Mouse (Mus musculus) liver (tissue): Measurements from ENCODE around the gene Zfpl1.

ENCODE experiments used
- DNase-seq: peaks from one replicate; pipeline ENCODE4 v3.0.0-alpha.2; 2020; ENCODE audit warnings: mixed read lengths

The Zfpl1 gene

DNA sequence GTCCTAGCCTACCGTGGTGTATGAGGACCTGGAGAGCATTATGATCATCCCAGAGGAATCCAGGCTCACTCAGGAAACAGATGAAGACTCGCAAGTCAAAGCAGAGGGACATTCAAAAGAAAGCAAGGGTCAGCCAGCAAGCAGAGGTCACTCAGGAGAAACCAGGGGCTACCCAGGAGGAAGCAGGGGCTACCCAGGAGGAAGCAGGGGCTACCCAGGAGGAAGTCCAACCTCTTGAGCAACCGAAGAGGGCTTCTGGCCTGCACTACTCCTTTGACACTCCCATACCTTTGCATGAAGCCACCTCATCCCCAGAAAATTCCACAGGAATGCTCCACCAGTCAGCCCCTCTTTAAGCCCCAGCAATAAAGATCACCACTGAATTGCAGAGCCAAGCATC, 13.1 kb upstream of the Zfpl1 start:
- DNase-seq, result no peak

GRCm38 (mm10) chr19:6094119-6094518, 9.4 kb upstream of the Zfpl1 start, which contains the start of gene AC131692.1:
Gene AC131692.1 (plus strand): TSS chr19:6094419.
- no peak for DNase-seq

DNA sequence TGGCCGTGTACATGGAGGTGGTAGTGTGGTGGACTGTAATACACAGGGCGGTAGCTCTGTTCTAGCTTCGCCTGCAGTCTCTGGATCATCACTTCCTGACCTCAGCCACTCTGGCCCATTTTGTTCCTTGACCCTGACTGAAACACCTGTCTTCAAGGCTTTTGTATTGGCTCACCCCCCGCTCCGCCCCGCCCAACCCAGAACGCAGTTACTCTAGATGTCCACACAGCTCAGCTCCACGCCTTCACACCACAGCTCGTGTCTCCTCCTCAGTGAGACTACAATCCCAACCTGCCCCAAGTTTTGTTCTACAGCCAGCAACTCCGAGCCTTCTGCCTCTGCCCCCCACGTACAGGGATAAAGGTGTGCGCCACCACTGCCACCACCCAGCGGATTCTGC, 4.1 kb upstream of the Zfpl1 start:
- DNase-seq, result no peak

DNA sequence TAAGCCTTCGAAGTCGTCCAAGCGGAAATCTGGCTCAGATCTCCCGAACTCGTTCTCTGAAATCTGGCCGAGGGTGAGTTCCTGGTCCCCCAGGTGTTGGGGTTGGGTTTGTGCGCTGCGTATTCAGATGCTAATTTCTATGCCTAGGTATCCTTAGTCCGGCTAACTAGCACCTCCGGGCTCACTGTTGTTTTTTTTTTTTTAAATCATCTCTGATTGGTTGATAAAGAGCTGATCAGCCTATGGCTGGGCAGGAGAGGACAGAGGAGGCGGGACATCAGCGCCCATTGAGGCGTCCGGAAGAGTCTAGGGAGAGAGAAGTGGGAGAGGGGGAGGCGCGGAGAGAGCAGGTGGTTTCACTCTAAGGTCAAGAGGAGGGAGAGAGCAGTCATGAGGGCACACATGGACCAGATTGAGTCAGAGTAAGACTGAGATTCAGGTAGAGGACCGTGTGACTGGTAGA, 692 bp upstream of the Zfpl1 start:
- DNase-seq, result peak; percentile 85

DNA sequence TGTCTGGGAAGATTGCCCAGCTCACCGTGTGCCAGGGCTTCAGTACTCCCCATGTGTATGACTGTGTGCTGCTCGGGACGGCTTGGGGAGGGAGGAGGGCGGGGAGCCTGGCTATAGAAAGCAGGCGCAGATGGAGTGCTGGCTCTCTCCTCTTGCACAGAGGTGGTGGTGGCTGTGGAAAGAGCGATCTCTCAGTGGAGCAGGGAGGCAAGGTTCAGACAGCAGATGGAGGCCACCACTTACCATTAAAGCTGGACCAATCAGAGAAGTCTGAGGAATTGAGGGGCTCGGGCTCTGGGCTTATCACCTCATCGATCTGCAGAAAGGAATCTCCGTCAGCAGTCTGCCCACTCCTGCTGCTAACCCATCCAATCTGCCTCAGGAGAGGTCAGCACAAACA, 2.6 kb downstream of the Zfpl1 start, which contains the start of gene Gm28374:
Gm28374 (minus strand) TSS at position 101 of the 400 bp plus-strand sequence.
- no peak for DNase-seq

- DNase-seq, result no peak
These were observed 4.7 kb downstream of the Zfpl1 start, which contains the start of gene Tmem262 for GRCm38 (mm10) chr19:6079983-6080480. Gene Tmem262 (plus strand): TSS chr19:6080033.

DNA sequence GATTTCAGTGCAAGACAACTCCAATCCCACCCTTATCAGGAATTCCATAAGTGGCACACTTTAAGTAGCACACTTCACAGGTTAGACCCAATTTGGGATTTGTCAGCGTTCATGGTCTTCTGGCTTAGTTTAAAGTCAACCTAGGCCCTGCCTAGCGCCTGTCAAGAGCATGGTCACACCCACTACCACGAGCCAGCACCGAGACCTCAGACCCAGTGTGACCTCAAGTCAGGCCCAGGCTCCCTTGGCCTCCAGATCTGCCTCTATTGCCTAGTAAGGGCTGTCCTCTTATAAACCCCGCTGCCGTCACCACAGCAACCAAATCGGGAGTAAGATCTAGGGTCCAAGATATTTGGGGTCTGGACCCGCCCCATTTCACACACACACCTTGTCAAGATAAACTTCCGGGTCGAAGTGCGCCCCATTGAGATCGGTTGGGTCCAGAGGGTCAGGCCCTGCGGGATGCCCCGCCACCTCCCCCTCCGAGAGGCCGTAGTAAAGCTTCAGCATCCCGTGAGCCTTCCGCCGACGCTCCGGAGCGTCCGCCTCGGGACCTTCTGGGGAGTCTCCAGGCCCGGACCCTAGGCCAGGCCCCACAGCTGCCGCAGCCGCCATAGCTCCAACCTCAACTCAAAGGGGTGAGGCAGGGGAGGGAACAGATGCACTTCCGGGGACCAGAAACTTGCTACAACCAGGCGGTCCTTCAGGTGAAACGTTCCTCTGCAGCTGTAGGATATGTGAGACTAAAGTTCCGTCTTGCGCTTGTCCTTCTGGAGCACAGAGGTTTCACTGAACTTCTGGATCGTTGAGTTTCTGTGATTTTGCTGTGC, 8.0 kb downstream of the Zfpl1 start, which contains the start of gene Vps51:
Vps51 (minus strand) TSS at position 668 of the 830 bp plus-strand sequence.
- peak; percentile 80 for DNase-seq

DNA sequence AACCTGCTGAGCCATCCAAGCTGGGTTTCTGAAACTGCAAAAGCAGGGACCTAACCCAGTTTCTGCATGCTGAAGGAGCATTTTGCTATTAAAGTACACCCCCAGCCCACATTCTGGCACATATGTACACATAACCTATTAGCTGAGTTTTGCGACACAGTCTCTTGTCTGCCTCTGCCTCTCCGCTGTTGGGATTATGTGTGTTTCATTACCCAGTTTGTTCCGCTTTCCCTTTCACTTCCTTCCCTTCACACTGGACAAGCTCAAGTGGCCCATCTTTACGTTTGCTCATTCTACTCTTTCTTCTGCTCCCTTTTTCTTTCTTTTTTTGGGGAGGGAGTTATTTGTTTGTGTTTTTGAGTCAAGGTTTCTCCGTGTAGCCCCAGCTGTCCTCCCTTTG, 10.9 kb downstream of the Zfpl1 start:
- no peak for DNase-seq

DNA sequence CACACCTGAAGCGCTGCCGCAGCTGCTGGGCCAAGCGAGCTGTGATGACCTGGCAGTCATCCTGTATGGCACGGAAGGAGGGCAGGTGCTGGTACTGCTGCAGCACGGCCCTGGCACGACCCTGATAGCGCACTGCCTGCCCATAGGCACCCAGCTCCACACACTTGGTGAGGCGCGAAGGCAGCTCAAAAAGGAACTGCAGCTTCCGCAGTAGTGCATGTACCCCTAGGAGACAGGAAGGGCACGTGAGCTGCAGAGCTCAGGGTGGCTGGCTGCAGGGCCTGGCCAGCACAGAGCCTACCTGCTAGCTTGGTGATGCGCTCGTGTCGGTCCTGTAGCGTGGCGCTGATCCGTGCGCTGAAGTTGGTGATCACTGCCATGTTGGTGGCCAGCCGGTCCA, 13.5 kb downstream of the Zfpl1 start:
- DNase-seq, result no peak

DNA sequence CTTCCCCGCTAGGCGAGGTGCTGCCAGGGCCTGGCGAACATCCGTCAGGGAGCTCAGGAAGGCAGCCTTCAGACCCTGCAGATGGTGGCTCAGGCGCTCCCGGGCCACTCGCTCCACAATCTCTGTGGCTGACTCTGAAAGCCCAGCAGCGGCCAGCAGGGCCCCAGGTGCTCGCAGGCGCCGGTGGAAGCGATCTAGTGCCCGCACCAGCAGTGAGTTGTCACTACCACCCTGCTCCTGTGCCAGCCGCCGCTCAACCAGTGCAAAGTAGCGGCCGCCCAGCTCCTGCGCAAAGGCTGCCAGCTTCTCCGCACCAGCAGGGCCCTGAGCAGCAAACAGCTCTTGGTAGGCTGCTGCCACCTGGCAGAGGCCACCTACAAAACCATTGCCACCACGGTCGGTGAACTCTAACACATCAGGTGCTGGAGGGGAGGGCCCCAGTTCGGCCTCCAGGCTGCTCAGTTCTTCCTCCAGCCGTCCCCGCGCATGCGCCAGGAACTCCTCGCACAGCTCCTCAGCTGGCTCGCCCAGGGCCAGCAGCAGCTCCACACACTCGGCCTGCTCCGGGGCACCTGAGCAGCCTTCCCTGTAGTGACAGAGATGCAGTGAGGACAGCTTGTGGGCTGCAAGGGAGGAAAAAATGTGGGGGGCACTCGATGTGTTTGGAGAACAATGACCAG, 14.0 kb downstream of the Zfpl1 start:
- DNase-seq, result no peak

GRCm38 (mm10) chr19:6069851-6070250, 14.9 kb downstream of the Zfpl1 start:
- no peak for DNase-seq

- no peak for DNase-seq
These were observed 15.8 kb downstream of the Zfpl1 start for GRCm38 (mm10) chr19:6068951-6069350.

DNA sequence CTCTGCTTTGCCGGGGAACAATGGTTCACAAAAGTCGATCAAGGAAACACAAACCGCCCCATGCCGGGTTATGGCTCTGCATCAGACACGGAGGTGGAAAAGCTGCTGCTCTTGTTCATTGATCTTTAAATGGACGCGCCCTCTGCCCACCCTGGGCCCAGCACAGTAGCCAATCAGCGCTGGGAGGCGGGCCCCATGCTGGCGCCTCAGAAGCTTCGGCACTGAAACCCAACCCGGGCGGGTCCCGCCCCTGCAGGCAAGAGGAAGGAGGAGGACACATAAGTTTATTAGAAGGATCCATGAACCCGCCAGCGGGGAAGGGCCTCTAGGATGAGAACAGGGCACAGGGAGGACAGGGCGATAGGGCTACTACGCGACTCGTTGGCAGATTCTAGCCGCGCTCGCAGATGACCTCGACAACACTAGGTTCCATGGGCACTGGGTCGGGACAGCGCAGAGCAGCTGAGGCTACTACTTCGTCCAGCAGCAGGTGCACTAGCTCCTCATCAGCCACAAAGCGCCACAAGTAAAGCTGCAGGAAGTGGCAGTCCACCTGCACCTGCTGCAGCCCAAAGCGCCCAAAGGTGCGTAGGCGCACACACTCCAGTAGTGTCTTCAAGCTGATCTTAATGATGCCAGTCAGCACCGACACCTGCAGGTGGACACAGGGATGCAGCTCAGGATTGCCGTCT, 16.9 kb downstream of the Zfpl1 start, which contains the start of gene Tm7sf2:
Tm7sf2 (minus strand) TSS at position 650 of the 692 bp plus-strand sequence.
- peak; percentile 94 for DNase-seq

DNA sequence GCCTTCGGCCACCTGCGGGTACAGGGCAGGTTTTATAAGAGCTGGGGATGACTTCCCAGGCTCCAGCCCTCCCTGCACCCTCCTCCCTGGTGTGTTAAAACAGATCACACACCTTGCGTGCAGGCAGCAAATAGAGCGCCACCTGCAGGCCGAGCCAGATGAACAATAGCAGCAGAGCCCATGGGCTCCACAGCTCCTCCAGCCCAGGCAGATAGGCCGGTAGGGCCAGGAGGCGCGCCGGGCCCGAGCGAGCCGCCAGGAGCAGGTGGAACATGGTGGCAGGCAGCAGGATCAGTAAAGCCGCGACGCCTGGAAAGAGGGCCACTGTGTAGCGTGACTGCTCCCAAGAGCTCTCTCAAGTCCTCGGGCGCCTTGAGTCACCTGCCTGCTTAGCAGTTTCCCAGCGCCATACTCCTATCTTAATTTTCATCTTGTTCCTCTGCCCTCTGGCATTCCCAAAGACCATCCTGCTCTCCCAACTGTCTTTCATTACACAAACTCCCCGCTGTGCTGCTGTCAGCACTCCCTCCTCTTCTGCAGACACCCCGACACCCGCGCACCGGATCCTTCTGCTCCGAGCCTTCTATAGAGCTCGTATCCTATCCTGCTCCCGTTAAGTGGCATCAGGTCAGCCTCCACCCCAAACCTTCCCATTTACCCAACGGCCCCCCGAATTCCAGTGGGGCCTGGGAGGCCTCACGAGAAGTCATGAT, 17.6 kb downstream of the Zfpl1 start:
- peak; percentile 91 for DNase-seq

DNA sequence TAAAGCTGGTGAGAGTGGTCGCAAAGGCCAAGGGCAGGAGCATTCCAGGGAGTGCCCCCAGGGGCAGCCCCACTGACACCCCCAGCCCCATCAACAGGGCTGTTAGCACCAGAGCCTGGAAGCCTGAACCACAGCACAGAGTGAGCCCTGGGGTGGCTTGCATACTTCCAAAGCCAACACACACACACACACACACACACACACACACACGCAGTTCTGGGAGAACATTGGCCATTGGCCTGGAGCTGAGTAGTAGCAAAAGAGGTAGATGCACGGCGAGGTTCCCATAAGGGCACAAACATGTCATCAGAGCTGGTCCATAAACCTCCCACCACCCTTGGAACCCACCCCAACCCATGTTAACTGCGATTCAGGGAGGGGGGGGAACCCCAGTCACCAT, 18.2 kb downstream of the Zfpl1 start:
- DNase-seq, result no peak

GRCm38 (mm10) chr19:6063081-6063480, 21.7 kb downstream of the Zfpl1 start:
- DNase-seq, result no peak

- DNase-seq, result no peak
These were observed 22.3 kb downstream of the Zfpl1 start for GRCm38 (mm10) chr19:6062418-6062817.

DNA sequence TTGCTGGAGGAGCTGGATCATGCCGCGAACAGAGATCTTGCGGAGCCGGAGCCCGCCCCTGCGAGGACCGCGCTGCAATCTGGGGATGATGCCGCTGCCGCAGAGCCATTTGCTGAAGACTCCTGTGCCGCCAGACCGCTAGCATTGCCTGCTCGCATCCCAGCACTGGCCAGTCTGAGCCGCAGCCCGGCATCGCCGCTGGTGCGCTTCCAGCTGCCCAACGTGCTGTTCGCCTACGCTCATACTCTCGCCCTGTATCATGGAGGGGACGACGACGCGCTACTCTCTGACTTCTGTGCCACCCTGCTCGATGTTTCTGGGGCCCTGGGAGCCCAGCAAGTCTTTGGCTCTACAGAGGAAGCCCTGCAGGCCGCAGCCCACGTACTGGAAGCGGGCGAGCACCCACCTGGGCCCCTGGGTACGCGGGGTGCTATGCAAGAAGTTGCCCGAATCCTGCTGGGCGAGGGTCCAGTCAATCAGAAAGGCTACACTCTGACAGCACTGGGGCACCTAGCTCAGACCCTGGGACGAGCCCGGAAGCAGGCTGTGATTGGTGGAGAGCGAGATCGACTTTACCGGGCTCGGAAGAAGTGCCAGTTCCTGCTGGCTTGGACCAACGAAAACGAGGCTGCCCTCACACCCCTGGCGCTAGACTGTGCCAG, 23.0 kb downstream of the Zfpl1 start:
- DNase-seq, result peak; percentile 69

DNA sequence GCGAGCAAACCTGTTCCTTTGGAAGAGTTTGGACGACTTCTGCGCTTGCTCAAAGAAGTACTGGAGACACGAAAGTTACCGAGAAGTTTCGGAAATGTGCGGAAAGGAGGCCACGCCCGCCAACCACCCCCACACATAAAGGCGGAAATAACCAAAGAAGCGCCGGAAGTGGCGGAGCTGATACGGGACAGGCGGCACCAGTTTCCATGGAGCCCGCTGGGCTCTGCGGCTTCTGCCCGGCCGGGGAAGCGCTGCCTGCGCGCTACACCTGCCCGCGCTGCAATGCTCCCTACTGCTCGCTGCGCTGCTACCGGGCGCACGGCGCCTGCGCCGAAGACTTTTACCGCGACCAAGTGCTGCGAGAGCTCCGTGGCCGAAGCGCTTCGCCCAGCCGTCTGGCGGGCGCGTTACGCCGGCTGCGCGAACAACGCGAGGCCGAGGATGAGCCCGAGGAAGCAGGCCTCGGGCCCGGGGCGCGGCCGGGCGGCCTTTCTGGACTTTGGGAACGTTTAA, 23.7 kb downstream of the Zfpl1 start, which contains the start of gene Znhit2:
Znhit2 (plus strand) TSS at position 172 of the 513 bp plus-strand sequence.
- peak; percentile 93 for DNase-seq

DNA sequence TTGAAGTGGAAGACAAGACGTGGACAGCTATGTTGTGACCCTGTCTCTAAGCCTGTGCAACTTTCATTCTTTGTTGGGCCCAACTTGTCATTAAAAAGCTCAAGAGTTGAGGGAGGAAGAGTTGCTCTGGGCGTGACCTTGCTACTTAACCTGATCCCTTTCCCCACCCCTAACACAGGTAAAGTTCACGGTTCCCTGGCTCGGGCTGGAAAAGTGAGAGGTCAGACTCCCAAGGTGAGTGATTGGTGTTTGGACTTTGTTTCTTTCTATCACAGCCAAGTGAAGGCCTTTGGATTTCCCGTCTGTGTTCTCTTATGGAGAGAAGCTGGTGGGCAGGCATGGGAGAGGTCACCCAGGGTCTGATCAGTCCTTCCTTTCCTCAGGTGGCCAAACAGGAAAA, 25.8 kb downstream of the Zfpl1 start:
- DNase-seq, result no peak

DNA sequence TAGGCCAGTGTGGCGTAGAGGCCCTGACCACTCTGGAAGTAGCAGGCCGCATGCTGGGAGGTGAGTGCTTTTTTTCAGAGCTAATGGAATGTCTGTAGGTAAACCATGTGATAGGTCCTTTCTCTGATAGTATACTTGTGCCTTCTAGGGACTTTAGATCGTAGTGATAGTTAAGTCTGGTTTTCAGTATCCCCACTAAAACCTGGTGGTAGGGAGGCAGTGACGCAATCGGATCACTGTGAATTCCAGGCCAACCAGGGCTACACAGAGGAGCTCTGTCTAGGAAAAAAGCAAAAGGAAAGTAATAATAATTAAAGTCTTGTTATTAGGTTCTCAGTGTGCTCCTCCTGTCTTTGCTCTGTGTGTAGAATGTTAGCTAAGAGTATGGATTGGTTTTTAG, 26.2 kb downstream of the Zfpl1 start:
- no peak for DNase-seq
